Mouse (Mus musculus): Measurements from ENCODE around the gene Fbxo10. TPM values are rescaled to one million over a fixed set of nuclear protein-coding genes. Genes with fewer than 3 reads are reported as not detected.

Fbxo10 gene
- total RNA-seq, 2 experiments from 2014 or later, result 33.1 to 34.8 TPM

GRCm38 (mm10) chr4:45018452-45018980, 65.9 kb downstream of the Fbxo10 start, which contains the start of gene Polr1e:
TSS of gene Polr1e (plus strand) at chr4:45018583.
- TF ChIP-seq CTCF (IDR thresholded peaks at IDR 0.05), result no peak

DNA sequence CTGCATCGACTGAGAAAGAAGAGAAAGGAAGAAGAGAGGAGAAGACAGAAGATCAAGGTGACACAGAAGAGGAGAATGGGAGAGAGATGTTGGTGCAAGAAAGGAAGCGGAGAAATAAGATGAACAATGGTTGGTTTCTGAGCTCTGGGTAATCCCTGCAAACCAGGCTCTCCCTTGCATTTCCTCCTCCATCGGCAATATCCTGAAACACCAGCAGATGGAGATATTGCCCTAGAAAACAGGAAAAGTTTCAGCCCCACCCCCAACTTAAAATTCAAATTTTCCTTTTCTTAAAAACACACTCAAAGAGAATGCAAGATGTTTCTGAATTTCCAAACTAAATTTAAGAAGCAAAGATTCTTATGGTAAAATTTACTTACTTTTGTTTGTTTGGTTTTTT, 68.8 kb downstream of the Fbxo10 start:
- DNase-seq (ENCODE audit: extremely low spot score in 1 of 2, low spot score in 2 of 2), result peak; percentile 65 to 71
- H3K27ac ChIP-seq, result no peak overlapping the region
- H3K4me3 ChIP-seq, result no peak overlapping the region
- peak; percentile 85 for TF ChIP-seq CTCF (IDR thresholded peaks at IDR 0.05)
- intact Hi-C loops (cut with DNase I), result loop anchor here (1.0 to 5.0 kb wide), 7 partner anchors 92 to 842 kb away; partner anchors contain the start of genes Dcaf10, Exosc3, Shb and Slc25a51

More at GRCm38 (mm10) chr4:45018452-45018980, 65.9 kb downstream of the Fbxo10 start, which contains the start of gene Polr1e:
- Histone ChIP-seq H3K27ac (no peak within 1 kb of the TSS), H3K4me3 (peak within 1 kb of the TSS; percentile 72)
- DNase-seq (ENCODE audit: extremely low spot score in 1 of 2, low spot score in 2 of 2), result peak; percentile 79 to 83
- intact Hi-C loops (cut with DNase I), result loop anchor here (5.0 kb wide), 6 partner anchors 89 to 839 kb away; partner anchors contain the start of genes Dcaf10, Exosc3, Shb and Slc25a51

DNA sequence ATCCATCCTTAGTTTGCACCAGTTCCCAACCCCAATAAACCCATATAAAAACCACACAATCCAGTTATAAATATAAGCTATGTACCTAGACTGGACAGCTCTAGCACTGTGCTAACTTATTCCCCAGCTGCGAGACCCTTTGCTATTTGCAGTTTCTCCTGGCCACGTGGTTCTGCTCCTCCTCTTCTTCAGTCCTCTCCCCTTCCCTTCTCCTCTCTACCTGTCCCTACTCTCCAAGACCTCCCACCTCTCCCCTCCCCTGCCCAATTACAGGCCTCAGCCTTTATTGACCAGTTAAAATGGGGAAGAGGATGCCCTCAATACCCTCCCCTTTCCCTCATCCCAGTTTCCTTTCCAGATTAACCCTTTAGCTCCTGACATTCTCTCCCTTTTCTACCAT, 70.9 kb downstream of the Fbxo10 start:
- no peak for DNase-seq (ENCODE audit: extremely low spot score in 1 of 2, low spot score in 2 of 2)
- intact Hi-C loops (cut with DNase I), result loop anchor here (2.0 kb wide), 1 partner anchor 41 kb away; no protein-coding TSS in a partner anchor
- TF ChIP-seq CTCF (IDR thresholded peaks at IDR 0.05), result no peak
- Histone ChIP-seq H3K4me3 (peak overlapping the region; percentile 83), H3K27ac (no peak overlapping the region)

DNA sequence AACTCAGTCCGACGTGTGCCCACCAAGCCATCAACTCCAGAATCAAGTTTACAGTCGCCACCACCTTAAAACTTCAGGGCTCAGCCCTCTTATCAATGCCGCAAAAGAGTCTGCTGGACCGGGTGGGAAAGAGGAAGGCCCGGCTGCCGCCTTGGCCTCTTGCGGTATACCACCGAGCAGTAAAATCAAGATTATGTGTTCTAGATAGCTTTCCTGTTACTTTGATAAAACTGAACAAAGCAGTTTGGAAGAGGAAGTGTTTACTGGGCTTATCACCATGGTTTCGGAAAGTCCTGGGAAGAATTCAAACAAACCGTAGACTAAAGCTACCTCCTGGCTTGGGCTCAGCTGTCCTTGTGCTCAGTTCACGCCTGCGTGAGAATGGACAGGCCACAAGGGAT, 71.4 kb downstream of the Fbxo10 start:
- intact Hi-C loops (cut with DNase I), result loop anchor here (2.0 kb wide), 1 partner anchor 40 kb away; no protein-coding TSS in a partner anchor
- DNase-seq (ENCODE audit: extremely low spot score in 1 of 2, low spot score in 2 of 2), result no peak
- no peak for TF ChIP-seq CTCF (IDR thresholded peaks at IDR 0.05)
- peak overlapping the region; percentile 86 for H3K27ac ChIP-seq
- peak overlapping the region; percentile 83 for H3K4me3 ChIP-seq

DNA sequence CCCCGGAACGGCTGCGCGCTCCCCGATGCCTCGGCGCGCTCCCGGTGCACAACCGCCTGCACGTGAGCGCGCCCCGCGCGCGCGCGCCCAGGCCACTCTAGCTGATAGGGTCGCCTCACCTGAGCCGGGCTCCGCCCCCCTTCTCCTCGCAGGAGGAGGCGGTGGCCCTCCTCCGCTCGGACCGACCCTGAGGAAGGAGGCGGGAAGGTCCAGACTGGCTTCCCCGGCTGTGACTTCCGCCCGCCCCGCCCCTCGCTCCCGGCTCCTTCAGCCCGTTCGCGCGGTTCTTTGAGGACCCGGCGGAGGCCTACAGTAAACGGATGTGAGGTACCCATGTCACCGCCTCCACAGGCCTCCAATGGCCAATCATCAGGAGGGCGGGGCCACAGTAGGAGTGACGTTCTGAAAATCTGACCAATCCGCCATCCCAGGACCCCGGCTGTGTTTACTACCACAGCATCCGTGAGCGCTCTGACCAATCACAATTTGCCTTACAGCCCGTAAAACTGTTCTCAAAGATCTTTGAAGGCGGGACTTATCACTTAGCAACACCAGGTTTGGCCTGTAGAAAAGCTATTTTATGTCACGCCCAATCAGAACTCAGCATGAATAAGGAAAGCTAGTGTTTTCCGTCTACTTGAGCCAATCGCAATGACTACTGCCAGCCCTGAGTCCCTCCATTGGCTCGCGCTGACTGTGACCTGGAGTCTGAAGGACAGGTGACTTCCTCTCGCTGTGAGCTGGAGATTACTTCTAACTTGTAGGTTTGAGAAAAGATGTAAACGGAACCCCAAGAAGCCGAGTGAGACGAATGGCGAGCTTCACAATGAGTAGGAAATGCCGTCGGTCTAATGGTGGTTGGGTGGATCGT, 72.1 kb downstream of the Fbxo10 start, which contains the start of gene Zbtb5:
TSS of gene Zbtb5 (minus strand) at position 308 of the 871 bp plus-strand sequence.
- H3K27ac ChIP-seq, result peak within 1 kb of the TSS; percentile 86
- H3K4me3 ChIP-seq, result peak within 1 kb of the TSS; percentile 83
- no peak for TF ChIP-seq CTCF (IDR thresholded peaks at IDR 0.05)
- DNase-seq (ENCODE audit: extremely low spot score in 1 of 2, low spot score in 2 of 2), result peak; percentile 98 to 100
- intact Hi-C loops (cut with DNase I), result loop anchor here (2.0 kb wide), 1 partner anchor 40 kb away; no protein-coding TSS in a partner anchor

DNA sequence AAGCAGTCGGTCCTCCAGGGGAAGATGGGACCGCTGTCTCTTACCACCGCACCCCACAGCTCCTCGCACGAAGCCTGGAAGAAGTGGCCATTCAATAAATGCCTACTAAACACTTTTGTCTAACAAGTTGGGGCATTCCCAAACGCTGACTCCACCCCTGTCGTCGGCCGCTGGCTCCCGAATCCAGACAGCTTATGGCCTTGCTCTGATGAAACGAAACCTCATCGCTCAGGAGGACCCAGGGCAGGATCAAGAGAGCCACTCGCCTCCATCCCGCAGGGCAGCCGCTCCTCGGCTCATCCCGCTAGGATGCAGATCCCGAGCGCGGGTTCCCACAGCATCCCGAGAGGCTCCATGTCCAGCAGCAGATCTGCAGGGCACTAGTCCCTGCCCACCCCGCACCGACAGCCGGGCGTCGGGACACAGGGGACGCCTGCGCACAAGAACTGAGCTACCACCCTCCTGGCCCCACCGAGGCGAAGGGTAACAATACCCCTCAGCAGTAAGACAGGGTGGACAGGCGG, 72.8 kb downstream of the Fbxo10 start:
- DNase-seq (ENCODE audit: extremely low spot score in 1 of 2, low spot score in 2 of 2), result no peak
- Histone ChIP-seq H3K4me3 (peak overlapping the region; percentile 80), H3K27ac (peak overlapping the region; percentile 85)
- intact Hi-C loops (cut with DNase I), result loop anchor here (2.0 kb wide), 2 partner anchors 31 to 39 kb away; partner anchors contain the start of gene Grhpr
- no peak for TF ChIP-seq CTCF (IDR thresholded peaks at IDR 0.05)

DNA sequence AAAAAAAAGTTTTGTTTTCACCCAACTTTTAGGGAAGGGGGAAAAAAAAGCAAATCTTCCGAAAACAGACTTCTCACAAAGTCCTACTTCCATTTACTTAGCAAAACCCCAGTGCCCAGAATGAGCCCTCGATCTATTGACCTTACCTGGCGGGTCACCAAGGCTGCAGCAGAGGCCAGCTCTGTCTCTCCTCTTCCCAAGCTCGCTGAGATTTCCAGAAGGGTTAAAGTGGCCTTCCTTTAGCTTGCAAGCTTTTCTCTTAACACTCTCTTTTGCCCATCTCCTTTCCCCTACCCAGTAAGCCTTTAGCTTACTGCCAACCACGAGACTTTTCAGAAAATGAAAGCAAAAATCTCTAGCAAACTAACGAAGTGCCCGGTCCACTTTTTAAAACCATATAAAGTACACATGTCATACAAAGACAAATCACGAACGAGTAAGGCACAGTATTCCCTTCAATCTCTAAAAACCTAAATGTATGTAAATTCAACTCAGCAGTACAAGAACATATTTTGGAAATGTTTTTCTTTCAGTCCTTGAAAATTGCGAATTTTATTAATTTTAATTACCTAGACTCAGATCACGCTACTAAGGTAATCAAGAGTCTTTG, 73.5 kb downstream of the Fbxo10 start:
- H3K27ac ChIP-seq, result no peak overlapping the region; the same call in 1 of the 2 replicates
- H3K4me3 ChIP-seq, result peak overlapping the region; percentile 80
- no peak for DNase-seq (ENCODE audit: extremely low spot score in 1 of 2, low spot score in 2 of 2)
- no peak for TF ChIP-seq CTCF (IDR thresholded peaks at IDR 0.05)
- intact Hi-C loops (cut with DNase I), result loop anchor here (2.0 kb wide), 1 partner anchor 30 kb away; the partner anchor contains the start of gene Grhpr

GRCm38 (mm10) chr4:45005452-45005851, 79.0 kb downstream of the Fbxo10 start:
- no peak overlapping the region for H3K4me3 ChIP-seq
- no peak for DNase-seq (ENCODE audit: extremely low spot score in 1 of 2, low spot score in 2 of 2)
- intact Hi-C loops (cut with DNase I), result no loop called here
- TF ChIP-seq CTCF (IDR thresholded peaks at IDR 0.05), result no peak
- H3K27ac ChIP-seq, result no peak overlapping the region

DNA sequence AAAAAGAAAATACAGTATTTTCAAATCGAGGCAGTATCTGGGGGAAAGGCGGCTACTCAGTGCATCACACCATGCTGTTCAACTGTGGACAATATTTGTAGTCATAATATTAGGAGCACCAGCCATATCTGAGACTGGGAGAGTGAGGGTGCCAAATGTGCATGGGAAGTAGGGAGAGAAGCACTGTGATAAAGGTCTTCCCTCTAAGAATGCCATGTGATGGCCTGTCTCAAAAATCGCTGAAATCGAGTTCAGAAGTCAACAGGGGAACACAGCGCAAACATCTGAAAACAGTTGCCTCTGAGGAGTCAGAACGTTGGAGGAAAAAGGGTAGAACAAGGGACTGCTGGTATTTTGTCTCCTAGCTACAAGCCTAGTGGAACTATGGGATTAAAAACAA, 84.4 kb downstream of the Fbxo10 start:
- no peak for TF ChIP-seq CTCF (IDR thresholded peaks at IDR 0.05)
- Histone ChIP-seq H3K4me3 (no peak overlapping the region), H3K27ac (no peak overlapping the region)
- DNase-seq (ENCODE audit: extremely low spot score in 1 of 2, low spot score in 2 of 2), result no peak
- intact Hi-C loops (cut with DNase I), result no loop called here

DNA sequence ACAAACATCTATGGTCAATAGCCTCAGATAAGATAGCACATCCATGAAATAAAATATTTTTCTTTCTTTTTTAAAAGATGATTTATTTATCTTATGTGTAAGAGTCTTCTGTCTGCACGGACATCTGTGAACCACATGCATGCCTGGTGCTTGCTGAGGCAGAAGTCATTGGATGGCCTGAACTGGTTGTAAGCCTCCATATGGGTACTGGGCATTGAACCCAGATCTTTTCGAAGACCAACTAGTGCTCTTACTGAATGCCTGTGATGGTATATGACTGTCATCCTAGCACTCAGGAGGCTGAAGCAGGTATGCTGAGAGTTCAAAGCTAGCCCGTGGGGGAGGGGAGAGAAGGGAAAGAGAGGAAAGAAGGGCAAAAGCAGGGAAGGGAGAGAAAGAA, 86.3 kb downstream of the Fbxo10 start:
- DNase-seq (ENCODE audit: extremely low spot score in 1 of 2, low spot score in 2 of 2), result no peak
- no peak for TF ChIP-seq CTCF (IDR thresholded peaks at IDR 0.05)
- H3K4me3 ChIP-seq, result no peak overlapping the region
- intact Hi-C loops (cut with DNase I), result no loop called here
- no peak overlapping the region for H3K27ac ChIP-seq

GRCm38 (mm10) chr4:44994776-44995175, 89.6 kb downstream of the Fbxo10 start:
- Histone ChIP-seq H3K4me3 (no peak overlapping the region), H3K27ac (no peak overlapping the region)
- DNase-seq (ENCODE audit: extremely low spot score in 1 of 2, low spot score in 2 of 2), result no peak
- no peak for TF ChIP-seq CTCF (IDR thresholded peaks at IDR 0.05)
- intact Hi-C loops (cut with DNase I), result no loop called here
